Mouse (Mus musculus) testis, adult 2 months (tissue): Measurements from ENCODE around the gene Gmcl1.

ENCODE experiments used
- CTCF ChIP-seq: fragments of 200-500 bp; IDR thresholded peaks from 2 replicates; pipeline ENCODE4 v1.5.1; 2012; ENCODE audit warnings: low read depth, mild to moderate bottlenecking, inconsistent platforms, low read length, moderate library complexity; ENCODE audit not compliant: control insufficient read depth, insufficient read depth, insufficient replicate concordance
- POLR2A ChIP-seq: fragments of 200-500 bp; IDR thresholded peaks from 2 replicates; pipeline ENCODE4 v1.6.1; 2012; ENCODE audit warnings: low read depth, mild to moderate bottlenecking, inconsistent platforms, low read length, moderate library complexity; ENCODE audit not compliant: control insufficient read depth

DNA sequence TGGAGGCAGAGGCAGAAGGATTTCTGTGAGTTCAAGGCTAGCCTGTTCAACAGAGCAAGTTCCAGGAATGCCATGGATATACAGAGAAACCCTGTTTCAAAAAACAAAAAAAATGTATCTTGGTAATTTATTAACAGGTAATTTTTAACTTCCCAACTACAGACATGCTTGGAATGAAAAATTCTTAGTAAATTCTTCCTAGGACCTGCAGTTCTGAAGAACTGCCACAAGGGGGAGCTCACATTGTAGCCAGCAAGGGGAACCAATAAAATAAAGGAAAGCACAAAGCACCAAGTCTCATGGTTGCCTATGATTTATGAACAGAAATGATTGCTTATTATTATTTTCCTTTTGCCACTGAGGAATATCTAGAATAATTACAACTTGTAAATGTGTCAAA, 14.0 kb upstream of the Gmcl1 start:
- TF ChIP-seq CTCF (no peak), POLR2A (no peak)
